16 mouse cellular contexts compared by ENCODE assay signal in genomic region chr13:96849752-96850151, GRCm38 (mm10).
"Had no signal": no experiment of that assay in that cellular context is flagged by ENCODE, and none has a peak within 500 bp of the region (broad histone marks: within the 10 kb centered on the region; RNA-seq: fewer than 3 reads in every experiment).

No protein-coding gene starts in this region.

- DNase-seq: gastrocnemius, adult 2 months; gastrocnemius, postnatal 10 days; gastrocnemius, postnatal 25 days; heart, adult 18-20 months; heart, postnatal 14 days; heart, postnatal 36 days; kidney, adult 11 months; kidney, adult 9 months; kidney, postnatal 14 days; kidney, postnatal 36 days; layer of hippocampus, adult 9-11 months; layer of hippocampus, postnatal 36 days; left cerebral cortex, postnatal 4 days had no signal

- ATAC-seq: hindbrain, postnatal 0 days; intestine, embryonic 16.5 days; liver, embryonic 12.5 days had no signal
